Mouse (Mus musculus) splenic B cell, adult 2 months (primary cell): ENCODE measurements around the gene Igfbp6.

Experiments used
- DNase-seq: peaks from one replicate; pipeline ENCODE4 v3.0.0-alpha.2; 2011; ENCODE audit warnings: low read depth, low spot score
- H3K27me3 ChIP-seq: 2 replicates; pipeline ENCODE4 v1.6.1; 2012; ENCODE audit warnings: mild to moderate bottlenecking, low read length, moderate library complexity, mixed read lengths; ENCODE audit not compliant: control insufficient read depth, poor library complexity, insufficient read depth, severe bottlenecking
- H3K36me3 ChIP-seq: 2 replicates; pipeline ENCODE4 v1.6.1; 2012; ENCODE audit warnings: mild to moderate bottlenecking, low read length, moderate library complexity, mixed read lengths; ENCODE audit not compliant: control insufficient read depth, poor library complexity, insufficient read depth, severe bottlenecking

Igfbp6 gene

GRCm38 (mm10) chr15:102116753-102117415, 27.3 kb upstream of the Igfbp6 start:
- peaks cover 8% of the 10 kb centered on the region for H3K36me3 ChIP-seq
- no peaks in the 10 kb centered on the region for H3K27me3 ChIP-seq
- no peak for DNase-seq

- no peak for DNase-seq
- H3K27me3 ChIP-seq = no peaks in the 10 kb centered on the region
- peaks cover 8% of the 10 kb centered on the region for H3K36me3 ChIP-seq
Observed at GRCm38 (mm10) chr15:102117461-102118443, 26.4 kb upstream of the Igfbp6 start.

GRCm38 (mm10) chr15:102118591-102118990, 25.6 kb upstream of the Igfbp6 start:
- Histone ChIP-seq H3K27me3 (no peaks in the 10 kb centered on the region), H3K36me3 (peaks cover 8% of the 10 kb centered on the region)
- DNase-seq = no peak

- no peaks in the 10 kb centered on the region for H3K27me3 ChIP-seq
- peaks cover 8% of the 10 kb centered on the region for H3K36me3 ChIP-seq
- DNase-seq = no peak
Observed at GRCm38 (mm10) chr15:102119121-102119830, 24.9 kb upstream of the Igfbp6 start.

GRCm38 (mm10) chr15:102119831-102120170, 24.4 kb upstream of the Igfbp6 start:
- H3K36me3 ChIP-seq = peaks cover 8% of the 10 kb centered on the region
- no peaks in the 10 kb centered on the region for H3K27me3 ChIP-seq
- no peak for DNase-seq

- peaks cover 8% of the 10 kb centered on the region for H3K36me3 ChIP-seq
- DNase-seq = no peak
- no peaks in the 10 kb centered on the region for H3K27me3 ChIP-seq
Observed at GRCm38 (mm10) chr15:102120530-102120929, 23.6 kb upstream of the Igfbp6 start.

- H3K27me3 ChIP-seq = no peaks in the 10 kb centered on the region
- DNase-seq = no peak
Observed at GRCm38 (mm10) chr15:102126303-102126702, 17.9 kb upstream of the Igfbp6 start.

GRCm38 (mm10) chr15:102133314-102133713, 10.8 kb upstream of the Igfbp6 start:
- DNase-seq = no peak
- Histone ChIP-seq H3K36me3 (peaks cover 6% of the 10 kb centered on the region), H3K27me3 (no peaks in the 10 kb centered on the region)

More at GRCm38 (mm10) chr15:102126303-102126702, 17.9 kb upstream of the Igfbp6 start:
- H3K36me3 ChIP-seq = peaks cover 6% of the 10 kb centered on the region

- H3K36me3 ChIP-seq = peaks cover 6% of the 10 kb centered on the region
- H3K27me3 ChIP-seq = no peaks in the 10 kb centered on the region
- no peak for DNase-seq
Observed at GRCm38 (mm10) chr15:102134709-102135108, 9.5 kb upstream of the Igfbp6 start.

GRCm38 (mm10) chr15:102135522-102136128, 8.5 kb upstream of the Igfbp6 start:
- DNase-seq = no peak
- Histone ChIP-seq H3K27me3 (no peaks in the 10 kb centered on the region), H3K36me3 (peaks cover 3% of the 10 kb centered on the region)

GRCm38 (mm10) chr15:102136129-102136758, 7.9 kb upstream of the Igfbp6 start, which contains the start of gene Spryd3:
Spryd3 (minus strand) TSS chr15:102136234.
- Histone ChIP-seq H3K36me3 (peaks cover 3% of the 10 kb centered on the region), H3K27me3 (no peaks in the 10 kb centered on the region)
- peak; percentile 97 for DNase-seq

GRCm38 (mm10) chr15:102141120-102141519, 3.0 kb upstream of the Igfbp6 start:
- DNase-seq = no peak

GRCm38 (mm10) chr15:102142914-102143912, 949 bp upstream of the Igfbp6 start:
- H3K36me3 ChIP-seq = no peaks in the 10 kb centered on the region
- 0 out of 2 replicates have a peak, but pooled peaks cover 1% of the 10 kb centered on the region for H3K27me3 ChIP-seq
- DNase-seq = no peak

More at GRCm38 (mm10) chr15:102141120-102141519, 3.0 kb upstream of the Igfbp6 start:
- Histone ChIP-seq H3K36me3 (no peaks in the 10 kb centered on the region), H3K27me3 (0 out of 2 replicates have a peak, but pooled peaks cover 1% of the 10 kb centered on the region)
